Mouse (Mus musculus) heart, adult 18-20 months (tissue): Measurements from ENCODE around the gene Slc38a4. TPM values are rescaled to one million over a fixed set of nuclear protein-coding genes. Genes with fewer than 3 reads are reported as not detected.

Source experiments
- DNase-seq, 2 experiments: peaks; one replicate each; pipeline ENCODE4 v3.0.0; 2021 to 2022; ENCODE audit warnings: mixed read lengths in 1 of 2
- total RNA-seq, 2 experiments: library from RNA; stranded (reverse); gene quantifications; 2 replicates each; pipeline ENCODE4 v1.2.3; 2021

The Slc38a4 gene
- total RNA-seq, 2 experiments from 2014 or later, result 3.7 to 5.0 TPM

DNA sequence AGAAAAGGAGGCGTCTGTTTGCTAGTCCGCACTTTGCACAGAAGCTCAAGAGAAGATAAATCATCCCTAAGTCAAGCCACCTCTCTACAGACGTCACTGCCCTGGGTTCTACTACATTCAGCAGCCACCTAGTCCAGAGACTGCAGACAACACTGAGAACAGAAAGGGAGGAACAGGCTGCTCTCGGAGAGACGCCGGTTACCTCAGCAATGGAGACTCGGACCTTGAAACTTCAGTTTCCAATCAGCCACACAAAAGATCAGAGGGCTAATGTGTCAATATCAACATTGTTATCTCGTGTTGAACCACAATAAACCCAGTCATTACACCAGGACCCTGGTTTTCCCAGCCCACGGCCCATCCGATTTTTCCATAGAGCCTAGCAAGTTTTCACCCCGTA is 36.4 kb downstream of the Slc38a4 start:
- no peak for DNase-seq

DNA sequence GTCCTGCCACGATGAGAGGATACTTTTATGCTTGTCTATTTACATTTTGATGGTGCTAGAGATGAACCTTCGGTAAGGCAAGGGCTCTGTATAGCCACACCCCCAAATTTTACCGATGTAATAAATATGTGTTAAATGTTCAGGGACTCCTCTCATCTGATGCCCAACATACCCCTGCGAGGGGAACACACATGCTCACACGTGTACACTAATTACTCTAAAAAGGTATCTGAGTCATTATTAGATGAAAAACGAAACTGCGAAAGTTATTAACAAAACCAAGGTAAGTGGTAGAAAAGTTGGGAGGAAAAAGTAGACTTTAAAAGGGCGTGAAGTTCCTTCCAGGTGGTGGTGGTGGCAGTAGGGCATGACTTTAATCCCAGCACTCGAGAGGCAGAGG is 38.6 kb downstream of the Slc38a4 start:
- DNase-seq, result no peak

DNA sequence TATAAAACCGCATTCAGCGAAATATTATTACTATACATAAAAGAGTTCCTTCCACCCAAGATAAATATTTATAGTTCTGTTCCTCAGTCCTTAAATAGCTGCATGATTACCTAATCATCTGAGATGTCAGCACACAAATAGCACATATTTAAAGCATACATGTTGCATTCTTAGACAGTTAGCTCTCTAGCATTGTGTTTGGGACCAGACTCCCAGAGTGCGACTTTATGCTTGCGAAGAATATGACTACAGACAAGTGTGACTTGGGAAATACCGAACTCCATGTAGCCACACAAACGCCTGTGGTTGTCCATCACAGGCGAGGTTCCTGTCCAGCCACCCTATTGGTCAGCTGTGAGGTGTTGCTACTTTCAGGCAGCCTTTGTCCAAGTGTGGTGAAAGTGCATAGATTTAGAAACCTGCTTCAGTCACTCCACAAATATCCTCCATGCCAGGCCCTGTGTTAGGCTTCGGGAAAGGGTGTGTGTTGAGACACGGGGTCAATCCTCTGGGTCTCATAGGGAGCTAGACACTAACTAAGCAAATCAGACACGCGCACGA is 40.6 kb downstream of the Slc38a4 start:
- no peak for DNase-seq

DNA sequence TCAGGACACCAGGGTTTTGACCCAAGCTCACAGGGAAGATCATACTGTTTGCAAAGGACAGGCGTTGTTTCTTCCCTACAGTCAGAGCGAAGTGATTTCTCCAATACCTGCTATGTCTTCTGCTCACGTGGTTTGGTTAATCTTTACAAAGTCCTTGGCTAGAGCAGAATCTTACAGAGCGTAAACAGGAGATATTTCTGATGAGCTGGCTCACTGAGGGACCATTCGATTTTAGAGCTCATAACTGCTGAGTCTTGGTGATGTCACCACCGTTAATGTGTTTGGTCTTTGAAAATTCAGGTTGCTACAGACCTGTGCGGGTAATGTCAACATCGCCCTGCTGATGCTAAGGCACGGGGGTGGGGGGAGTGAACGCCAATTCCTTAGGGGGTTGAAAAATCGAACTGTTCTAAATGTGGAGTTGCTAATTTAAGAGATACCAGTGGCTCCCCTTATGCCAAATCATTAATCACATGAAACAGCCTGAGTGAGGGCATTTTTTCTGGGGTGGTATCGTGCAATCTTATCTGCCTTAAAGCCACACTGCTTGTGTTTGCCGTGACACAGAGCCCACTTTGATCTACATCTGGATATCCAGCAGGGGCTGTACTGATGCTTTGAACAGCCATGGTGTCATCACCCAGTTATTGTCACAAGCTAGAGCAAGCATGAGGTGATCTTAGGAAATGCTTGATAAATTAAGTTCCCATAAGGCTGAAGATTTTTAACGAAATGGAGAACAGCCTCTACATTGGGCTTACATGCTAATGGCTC is 44.0 kb downstream of the Slc38a4 start:
- no peak for DNase-seq

DNA sequence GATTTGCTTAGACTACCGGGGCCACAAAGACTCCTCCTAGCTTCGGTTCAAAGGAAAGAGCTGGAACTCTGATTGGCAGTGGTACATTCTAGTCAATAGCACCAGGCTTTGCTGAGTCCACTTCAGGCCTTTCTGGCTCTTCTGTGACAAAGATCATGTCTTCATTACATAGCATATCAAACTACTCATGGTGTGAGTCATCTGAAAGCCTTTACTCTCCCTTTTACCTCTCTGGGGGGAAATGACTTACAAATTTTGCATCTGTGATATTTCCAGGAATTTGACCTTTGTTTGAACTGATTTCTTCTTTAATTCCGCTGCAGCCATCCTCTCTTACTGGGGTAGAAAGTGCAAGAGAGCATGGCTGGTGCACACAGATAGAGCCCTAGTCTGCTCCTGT is 46.5 kb downstream of the Slc38a4 start:
- DNase-seq, result no peak

DNA sequence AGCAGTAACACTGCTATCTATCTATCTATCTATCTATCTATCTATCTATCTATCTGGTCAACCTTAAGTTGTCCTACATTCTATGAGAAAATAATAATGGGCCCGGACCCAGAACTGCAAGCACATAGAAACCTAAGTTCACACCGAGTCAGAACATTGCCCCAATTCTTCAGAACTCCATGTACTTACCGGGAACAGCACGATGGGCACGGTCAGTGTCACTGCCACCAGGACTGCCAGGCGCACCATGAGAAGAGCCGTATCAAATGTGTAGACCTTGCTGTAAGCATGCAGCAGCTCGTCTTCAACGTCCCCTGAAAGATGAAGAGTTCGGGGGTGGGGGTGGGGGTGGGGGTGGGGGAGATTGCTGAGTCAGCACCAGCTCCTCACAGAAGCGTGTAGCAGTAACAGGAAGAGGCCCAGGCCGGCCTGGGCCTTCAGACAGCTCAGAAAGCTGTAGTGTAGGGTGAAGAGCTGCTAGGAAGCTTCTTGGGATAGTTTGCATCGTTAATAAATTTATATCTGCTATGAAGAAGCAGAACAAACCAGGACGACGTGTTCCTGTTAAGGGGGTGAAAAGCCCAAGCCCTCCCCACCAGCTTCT is 50.0 kb downstream of the Slc38a4 start:
- no peak for DNase-seq

DNA sequence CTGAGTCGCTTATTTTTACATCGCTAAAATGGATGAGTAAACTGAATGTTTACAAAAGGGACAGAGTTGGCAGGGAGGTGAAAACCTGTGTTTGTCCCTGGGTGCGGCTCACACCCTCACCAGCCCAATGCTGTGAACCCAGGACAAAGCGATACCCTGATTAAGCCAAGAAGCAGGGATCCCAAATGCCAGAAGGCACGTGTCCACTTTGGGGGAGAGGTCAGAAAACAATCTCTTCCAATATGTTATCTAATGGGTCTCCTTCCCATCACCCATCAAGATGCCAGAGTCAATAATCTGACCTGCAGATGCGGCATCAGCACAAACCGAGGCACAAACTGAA is 51.3 kb downstream of the Slc38a4 start:
- DNase-seq, result peak in 1 of 2 experiments; percentile 54

DNA sequence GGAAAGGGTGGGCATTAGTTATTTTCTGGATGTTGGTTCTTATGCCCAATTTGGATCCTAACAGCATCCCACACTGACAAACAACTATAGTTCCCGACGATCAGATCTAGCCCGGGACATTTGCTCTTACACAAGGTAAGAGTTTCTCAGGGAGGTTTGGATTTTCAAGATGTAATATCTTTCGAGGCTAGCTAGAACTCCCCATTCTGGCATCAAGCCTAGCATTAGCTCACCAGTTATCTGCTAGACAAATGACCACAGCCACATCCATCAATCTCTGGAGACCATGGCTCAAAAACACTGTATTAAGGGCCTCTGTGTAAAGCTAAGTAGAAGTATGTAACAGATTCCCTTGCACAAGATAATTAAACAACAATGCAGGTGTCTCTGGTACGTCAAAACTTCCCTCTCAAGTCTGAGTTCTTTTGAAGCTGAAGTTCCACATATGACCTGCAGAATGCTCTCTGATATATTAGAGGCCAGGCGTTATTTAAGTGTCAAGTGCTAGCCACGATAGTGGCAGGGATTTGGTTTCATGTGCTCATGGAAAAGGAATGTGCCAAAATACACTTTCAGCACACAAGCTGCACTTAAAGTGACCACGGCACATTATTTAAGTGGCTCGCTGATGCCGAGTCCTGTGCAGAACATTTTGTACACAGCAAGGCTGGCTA is 51.8 kb downstream of the Slc38a4 start:
- DNase-seq, result peak; percentile 68 to 82

DNA sequence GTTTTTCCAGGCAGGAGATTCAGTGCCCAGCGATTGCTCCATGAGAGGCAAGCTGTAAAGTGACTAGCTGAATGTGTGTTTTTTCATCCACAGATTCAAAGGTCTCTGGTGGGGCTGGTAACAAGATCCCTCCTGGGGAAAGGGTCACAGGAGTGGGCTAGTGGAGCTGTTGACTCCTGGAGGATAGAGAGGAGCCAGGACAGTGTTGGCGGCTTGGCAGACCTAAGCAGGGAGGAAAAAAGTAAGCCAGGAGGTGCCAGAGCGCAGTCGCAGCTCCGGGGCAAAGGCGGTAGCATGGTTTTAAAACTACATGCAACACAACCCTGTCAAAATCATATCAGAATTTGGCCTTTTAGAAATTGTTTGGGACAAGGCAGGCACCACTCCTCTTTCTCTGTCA is 52.6 kb downstream of the Slc38a4 start:
- DNase-seq, result peak in 1 of 2 experiments; percentile 32

DNA sequence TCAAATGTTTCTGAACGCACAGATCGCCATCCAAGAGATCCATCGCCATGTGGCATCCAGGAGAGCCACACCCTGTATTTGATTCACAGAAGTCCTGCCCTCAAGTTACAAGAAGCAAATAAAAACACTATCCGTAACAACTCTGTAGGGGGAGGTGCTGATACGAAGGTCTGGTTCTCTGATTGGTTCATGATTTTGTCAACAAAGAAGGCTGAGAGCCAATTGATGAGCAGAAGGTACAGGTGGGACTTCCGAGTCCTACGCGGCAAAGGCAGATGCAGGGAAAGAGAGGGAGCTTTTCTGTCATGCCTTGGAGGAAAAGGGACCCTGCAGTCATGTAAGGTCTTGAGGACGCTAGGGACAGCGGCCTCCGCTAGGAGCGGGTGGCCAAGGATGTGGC is 53.0 kb downstream of the Slc38a4 start:
- no peak for DNase-seq

DNA sequence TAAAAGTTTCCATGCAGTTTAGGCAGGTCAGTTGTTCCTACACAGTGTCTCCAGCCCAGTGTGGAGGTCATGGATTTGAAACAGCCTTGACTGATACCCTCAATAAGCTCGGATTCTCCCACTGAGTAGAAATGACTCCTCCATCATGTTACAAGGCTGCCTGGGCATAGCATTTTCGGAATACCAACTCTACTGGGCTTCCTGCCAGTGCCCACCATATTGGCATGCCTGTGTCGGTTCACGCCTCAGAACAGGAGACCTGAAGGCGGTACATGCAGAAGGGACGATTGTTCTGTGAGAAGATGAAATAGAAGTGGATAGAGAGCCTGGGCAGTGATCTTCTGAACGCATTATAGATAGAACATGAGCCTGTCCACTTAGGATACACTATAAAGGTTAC is 53.9 kb downstream of the Slc38a4 start:
- DNase-seq, result peak in 1 of 2 experiments; percentile 12

DNA sequence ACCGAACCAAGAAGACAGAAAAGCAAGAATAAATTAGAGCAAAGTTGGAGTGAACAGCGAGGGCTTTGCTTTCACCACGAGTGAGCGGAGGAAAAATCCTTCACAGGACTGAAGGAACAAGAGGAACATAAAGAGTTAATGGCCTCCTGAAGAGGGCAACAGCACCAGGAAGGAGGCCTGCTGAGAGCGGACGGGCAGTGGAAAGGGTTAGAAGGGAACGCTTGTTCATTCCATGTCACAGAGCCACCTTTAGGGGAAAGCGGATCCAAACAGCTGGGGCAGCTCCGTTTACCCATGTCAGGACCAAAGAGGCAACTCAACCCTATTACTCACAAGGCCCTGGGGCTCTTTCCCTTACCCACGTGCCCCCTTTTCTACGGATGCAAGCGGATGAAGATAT is 54.3 kb downstream of the Slc38a4 start:
- peak in 1 of 2 experiments; percentile 28 for DNase-seq

DNA sequence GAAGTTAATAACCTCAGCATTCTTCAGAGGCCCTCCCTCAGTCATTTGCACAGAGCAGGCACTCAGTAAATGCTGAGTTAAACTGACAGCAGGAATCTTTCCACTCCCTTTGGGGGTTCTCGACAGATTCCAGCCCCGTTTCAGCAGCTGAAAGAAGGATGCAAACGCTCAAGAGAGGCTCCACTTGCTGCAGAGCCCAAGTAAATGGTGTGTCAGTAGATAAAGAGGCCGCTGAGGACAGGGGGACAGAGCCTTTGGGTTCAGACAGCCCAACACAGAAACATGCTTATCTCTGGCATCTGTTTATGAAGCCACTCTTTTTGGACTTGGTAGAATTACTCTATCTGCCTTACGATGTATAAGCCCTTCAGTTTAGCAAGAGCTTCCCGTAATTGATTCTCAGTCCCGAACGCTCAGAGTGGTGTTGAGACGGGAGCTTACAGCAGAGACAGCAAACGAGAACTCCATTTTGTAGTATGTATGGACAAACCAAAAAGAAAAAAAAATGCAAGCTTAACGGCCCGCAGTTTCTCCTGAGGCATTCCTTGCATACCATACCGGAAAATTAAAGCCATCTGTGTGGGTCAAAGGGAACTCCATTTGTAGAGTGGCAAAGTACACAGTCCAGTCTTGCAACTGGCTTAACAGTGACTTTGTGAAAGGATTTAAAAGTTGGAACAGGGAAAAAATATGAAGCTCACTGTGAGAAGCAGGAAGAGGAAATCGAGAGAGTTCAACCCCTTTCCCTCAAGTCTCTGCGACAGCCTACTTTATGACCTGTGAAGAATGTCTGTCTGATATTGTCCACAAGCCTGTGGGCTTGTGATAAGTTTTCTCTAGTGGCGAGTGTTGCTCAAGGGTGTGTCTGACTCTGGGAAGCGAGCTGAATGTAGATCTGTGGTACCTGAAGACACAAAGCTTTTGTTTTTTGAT is 55.2 kb downstream of the Slc38a4 start:
- DNase-seq, result peak; percentile 24 to 40

DNA sequence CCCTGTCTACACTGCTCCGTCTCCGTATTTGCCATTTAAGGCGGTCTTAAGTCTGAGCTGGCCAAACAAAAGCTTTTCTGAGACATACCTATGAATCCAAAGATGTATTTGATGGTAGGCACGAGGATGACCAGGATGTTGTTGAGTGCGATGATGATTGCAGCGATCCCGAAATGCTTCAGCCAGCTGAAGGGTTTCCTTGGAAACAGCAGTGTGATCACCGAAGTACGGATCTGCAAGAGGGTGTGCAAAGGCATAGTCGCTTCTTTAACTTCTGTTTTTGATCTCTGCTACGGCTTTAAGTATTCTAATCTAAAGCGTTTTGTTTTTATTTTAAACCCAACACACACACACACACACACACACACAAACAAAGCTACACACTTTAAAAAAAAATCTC is 56.4 kb downstream of the Slc38a4 start:
- DNase-seq, result no peak

DNA sequence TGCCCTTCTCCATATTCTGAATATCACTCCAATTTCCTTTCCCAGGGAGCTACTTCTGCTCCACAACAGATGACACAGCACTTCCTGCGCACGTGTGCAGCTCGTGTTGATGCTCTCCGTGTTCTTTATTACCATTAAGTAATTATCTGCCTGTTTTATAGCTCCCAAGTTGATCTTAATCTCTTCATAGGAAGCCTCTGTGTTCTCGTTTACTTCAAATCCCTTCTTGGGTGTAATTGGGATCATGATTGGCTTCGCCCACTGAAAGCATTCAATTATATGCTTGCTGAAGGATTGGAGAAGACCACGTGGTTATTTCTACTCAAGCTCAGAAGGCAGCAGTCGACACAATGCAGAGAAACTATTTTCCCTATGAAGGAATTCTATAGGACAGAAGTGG is 70.1 kb downstream of the Slc38a4 start:
- DNase-seq, result no peak

DNA sequence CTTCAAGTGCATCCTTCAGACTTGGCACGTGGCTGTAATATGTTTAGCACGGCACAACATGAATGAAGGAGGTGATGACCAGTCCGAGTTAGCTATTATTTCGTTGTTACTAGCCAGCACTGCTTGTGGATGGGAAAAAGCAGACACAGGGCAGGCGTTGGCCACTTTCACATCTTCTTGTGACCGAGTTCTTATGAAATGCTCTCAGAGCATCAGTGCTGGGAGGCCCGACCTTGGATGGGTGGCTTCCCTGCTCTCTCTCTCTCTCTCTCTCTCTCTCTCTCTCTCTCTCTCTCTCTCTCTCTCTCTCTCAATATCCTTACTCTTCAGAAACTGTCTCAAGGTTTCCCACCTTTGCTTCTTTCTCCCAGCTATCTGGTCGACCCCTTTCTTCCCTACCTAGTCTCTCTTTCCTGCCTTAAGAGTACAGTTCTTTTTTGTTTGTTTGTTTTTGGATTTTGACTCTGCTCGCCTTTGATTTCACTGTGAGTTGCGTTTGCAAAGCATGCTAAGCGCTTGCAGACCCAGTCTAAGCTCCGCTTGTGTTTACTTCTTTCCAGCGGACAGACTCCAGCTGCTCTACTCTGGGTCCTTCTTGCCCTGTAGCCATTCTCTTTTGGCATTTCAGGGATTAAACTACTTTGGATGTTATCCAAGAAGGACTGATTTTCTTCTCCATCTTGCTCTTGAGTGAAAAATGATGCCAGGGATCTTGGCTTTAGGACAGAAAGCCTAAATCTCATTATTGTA is 72.0 kb downstream of the Slc38a4 start:
- no peak for DNase-seq

DNA sequence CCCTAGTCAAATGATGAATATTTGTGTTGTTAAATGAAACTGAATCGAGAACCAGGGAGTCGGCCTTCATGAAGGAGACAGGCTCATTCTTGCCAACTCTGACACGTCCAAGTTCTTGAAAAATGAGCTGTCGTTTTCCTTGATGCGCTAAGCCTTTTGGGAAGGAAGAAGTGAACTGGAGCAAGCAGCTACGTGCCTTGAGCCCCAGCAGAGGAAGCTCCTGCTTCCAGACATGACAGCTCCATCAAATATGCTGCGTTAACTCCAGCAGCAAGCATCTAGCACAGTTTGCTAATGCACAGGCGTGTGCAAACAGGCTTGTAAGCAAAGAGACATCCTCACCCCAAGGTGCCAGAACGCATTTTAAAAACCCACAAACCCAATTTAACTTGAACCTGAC is 80.6 kb downstream of the Slc38a4 start:
- no peak for DNase-seq

DNA sequence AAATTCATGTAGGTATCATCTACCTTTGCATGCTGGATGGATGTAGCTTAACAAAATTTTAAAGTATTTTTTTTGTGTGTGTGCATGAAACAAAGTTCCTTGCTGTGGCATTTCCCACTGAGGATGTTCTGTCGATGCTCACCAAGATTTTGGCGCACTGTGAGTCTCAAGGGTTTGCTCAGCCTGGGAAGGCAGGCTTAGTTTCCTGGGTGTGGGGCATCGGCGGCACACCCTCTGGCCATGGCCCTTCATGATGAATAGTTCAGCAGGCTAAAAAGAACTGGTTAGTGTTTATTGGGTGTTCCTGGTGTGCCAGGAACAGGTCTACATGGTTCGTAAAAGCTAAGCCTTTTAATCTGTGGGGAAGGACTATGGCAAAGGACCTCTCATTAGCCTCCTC is 81.6 kb downstream of the Slc38a4 start:
- DNase-seq, result no peak

DNA sequence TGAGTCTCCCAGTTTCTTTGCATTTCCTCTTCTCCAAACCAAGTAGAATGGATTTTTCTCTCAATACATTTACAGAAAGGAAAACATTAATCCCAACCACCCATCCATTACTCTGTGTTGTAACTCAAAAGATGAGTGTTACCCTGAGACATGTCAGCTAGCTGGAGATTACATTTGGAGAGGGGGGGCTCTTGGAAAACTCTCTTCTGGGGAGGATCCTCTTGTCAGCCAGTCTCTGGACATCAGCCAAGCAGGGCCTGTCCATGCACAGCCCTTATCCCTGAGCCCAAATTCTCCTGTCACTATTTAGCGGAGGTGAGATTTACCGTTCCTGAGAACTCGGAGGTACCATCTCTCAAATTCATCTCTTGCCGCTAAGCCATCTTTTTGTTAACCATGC is 82.4 kb downstream of the Slc38a4 start:
- no peak for DNase-seq

DNA sequence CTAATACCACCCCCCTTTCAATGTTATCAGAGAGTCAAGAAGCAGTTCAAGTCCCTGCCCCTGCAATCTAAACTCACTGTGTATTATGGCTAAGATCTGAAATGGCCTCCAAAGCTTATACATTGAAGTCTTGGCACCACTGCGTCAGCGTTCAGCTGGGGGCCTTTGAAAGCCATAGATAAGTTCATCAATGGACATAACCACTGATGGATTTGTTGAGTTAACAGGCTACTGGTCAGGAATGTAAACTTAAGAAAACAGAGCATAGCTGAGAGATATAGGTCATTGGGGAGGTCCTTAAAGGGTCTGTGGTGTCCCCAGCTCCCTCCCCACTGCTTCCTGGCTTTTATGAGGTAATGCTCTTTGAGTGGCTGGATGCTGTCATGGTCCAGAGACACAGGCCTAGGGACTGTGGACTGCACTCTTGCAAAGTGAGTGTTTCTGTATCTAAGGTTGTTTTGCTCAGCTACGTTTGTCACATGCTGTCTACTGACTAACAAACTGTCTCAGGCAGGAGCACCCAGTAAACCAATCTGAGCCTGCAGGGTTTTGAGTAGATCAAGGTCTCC is 83.0 kb downstream of the Slc38a4 start:
- no peak for DNase-seq

DNA sequence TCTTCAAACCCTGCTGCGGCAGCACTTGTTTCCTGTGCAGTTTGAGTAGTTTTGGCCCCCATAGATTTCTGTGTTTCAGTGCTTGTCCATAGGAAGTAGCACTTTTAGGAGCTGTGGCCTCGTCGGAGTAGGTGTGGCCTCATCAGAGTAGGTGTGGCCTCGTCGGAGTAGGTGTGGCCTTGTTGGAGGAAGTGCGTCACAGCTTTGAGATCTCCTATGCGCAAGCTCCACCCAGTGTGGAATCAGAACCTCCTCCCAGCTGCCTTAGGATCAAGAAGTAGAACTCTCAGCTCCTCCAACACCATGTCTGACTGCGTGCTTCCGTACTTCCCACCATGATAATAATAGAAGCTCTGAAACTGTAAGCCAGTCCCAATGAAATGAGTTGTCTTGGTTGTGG is 83.8 kb downstream of the Slc38a4 start:
- no peak for DNase-seq
